Mouse (Mus musculus) activated CD4-positive, CD25-positive, alpha-beta regulatory T cell, adult 4 months (primary cell): Measurements from ENCODE around the gene Zfp865. TPM values are rescaled to one million over a fixed set of nuclear protein-coding genes. Genes with fewer than 3 reads are reported as not detected.
A peak's percentile ranks its signal among the peaks of the same experiment; 100 is the strongest.
"Not testable (repeated sequence)": the region's sequence is repeated elsewhere in the genome, so short reads cannot be mapped to it uniquely, and the experiment has no call there.

Experiments used
- ATAC-seq: one replicate; pipeline ENCODE4 v1.8.0; 2017
- polyA plus RNA-seq, 2 experiments: library from polyadenylated mRNA; unstranded; fragments of 100-300 nt; shearing (Covaris generic); gene quantifications; one replicate each; pipeline ENCODE4 v1.2.1; 2017

Gene Zfp865
- polyA plus RNA-seq, 2 experiments from 2014 or later, result 3.5 to 5.3 TPM

DNA sequence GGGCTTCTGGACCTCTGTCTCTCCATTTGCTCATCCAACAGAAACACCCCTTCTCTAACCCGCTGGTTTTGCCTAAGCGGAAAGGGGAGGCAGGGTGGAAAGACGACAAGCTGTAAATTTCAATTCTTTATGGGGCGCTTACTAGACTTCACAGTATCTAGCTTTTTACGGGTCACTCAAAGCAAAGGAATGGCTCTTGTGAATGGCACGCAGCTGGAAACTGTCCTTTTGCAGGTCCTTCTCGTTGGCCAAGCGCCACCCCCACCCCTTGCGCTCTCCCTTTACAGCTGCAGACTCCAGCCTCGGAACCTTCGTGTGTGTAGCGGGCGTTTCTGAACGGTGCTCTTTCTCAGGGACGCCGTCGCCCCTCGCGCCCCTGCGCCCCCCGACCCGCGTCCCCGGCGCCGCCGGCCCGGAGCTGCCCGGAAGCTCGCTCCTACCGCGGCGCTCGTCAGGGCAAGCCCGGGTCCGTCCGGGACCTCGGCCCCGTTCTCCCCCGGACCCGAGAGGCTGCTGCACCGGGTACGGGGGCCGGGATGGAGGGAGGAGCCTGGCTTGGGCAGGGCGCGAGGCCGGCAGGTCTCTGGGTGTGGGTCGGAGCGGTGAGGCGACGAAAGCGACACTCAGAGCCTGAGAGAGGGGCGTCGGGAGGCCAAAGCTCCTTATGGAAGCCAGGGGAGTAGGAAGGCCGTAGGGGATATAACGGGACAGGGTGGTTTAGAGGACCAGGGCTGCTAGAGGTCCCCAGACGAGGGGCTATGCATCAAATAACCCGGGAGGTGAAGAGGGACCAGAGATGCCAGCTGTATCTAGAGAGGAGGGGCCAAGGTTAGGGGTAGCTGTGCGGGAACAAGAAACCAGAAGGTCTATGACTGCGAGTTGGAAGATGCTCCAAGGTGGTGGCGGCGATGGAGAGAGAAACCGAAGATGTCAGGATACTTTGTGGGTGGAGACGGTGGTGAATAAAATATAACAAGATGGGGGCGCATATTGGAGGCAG, 31.3 kb downstream of the Zfp865 start, which contains the start of gene Zfp580:
Zfp580 (plus strand) TSS at position 346 of the 1,000 bp plus-strand sequence.
- ATAC-seq, result peak; percentile 50

GRCm38 (mm10) chr7:5052438-5052837, 32.3 kb downstream of the Zfp865 start:
- no peak for ATAC-seq

GRCm38 (mm10) chr7:5052931-5053343, 32.8 kb downstream of the Zfp865 start:
- no peak for ATAC-seq

DNA sequence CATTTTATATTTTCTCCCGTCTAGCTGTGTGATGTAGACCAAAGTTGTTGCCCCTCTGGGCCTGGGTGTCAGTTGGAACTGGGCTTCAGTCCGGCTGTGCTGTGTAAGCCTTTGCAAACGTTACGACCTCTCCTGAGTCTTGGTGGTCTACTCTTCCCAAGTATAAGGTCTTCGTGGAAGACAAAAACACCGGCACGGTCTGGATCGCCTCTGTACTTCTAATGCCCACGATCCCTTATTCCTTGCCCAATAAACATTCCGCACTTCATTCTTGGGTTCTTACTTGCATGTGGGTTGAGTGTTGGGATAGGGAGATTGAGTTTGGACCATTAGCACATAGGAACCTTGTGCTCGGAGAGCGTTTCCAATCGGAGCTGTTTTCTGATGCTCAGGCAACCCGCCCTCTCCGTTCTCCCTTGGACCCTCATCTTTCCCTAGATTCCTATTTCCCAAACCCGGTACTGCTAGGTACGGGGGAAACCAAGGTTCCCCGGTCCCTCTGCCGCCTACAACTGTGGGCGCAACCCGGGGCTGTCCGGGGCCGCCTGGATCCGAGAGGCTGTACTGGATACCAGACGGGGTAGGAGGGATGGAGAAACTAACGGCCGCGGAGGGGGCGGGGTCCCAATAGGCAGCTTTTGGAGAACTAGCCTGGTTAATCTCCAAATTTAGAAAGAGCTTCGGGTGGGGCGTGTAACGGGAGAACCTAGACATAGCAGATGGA, 33.4 kb downstream of the Zfp865 start:
- ATAC-seq, result no peak

DNA sequence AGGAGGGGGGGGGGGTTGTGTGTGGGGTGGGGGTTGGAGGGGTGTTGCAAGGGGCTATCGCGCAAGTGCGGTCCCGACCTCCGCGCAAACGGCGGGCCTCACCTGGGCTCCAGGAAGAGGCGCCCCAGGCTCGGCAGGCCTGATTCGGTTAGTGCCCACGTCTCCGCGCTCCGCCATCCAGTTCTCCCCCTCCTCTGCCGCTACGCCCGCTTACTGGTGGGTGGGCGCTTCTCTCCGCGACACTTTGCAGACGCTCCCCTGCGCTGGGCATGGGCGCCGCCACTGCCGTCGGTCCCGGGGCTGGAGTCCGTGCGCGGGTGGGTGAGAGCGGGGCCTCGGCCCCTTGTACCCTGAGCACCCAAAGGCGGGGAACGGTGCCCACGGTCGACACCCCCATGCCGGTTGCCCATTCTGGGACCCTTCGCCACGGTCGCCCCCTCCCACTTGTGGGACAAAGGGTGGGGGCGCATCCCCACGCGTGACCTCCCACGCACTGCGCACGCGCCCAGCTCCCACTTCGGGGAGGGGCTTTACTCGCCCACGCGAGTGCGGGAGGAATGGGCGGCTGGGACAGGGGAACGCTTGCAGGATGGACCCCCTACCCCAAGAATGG, 36.6 kb downstream of the Zfp865 start:
- ATAC-seq, result no peak

- ATAC-seq, result no peak
These were observed 37.2 kb downstream of the Zfp865 start for GRCm38 (mm10) chr7:5057381-5057780.

DNA sequence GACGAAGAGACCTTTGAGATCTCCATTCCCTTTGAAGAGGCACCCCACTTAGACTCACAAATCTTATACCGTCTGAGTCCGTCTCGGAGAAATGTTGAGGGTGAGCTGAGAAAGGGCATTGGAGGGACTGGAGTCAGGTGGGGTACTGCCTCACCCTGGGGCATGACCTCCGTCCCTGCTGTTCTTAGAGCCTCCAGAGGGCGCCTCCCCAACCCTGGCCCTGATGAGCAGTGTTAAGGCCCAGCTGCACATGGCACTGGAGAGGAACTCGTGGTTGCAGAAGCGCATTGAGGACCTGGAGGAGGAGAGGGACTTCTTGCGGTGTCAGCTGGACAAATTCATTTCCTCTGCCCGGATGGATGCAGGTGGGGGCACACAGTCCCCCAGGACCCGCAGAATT, 37.6 kb downstream of the Zfp865 start:
- no peak for ATAC-seq

DNA sequence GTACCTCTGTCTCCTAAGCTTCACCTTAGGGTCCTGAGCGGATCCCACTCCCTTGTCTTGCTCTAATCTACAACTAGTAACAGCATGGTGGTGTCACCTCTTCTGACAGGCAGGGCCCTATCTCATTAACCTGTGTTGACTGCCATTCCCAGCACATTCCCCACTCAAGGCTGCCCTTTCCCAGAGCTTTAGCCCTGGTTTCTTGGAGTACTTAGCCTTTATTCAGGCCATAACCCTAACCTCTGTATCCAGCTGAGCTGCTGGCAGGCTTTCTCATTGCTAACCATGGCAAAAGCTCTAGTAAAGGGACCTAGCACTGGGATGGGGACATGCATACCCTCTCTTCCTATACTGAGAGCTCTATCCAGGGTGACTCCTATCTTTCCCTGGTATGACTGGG, 38.5 kb downstream of the Zfp865 start:
- ATAC-seq, result no peak

GRCm38 (mm10) chr7:5059421-5059820, 39.2 kb downstream of the Zfp865 start:
- no peak for ATAC-seq

- no peak for ATAC-seq
These were observed 40.1 kb downstream of the Zfp865 start for GRCm38 (mm10) chr7:5060239-5060731.

DNA sequence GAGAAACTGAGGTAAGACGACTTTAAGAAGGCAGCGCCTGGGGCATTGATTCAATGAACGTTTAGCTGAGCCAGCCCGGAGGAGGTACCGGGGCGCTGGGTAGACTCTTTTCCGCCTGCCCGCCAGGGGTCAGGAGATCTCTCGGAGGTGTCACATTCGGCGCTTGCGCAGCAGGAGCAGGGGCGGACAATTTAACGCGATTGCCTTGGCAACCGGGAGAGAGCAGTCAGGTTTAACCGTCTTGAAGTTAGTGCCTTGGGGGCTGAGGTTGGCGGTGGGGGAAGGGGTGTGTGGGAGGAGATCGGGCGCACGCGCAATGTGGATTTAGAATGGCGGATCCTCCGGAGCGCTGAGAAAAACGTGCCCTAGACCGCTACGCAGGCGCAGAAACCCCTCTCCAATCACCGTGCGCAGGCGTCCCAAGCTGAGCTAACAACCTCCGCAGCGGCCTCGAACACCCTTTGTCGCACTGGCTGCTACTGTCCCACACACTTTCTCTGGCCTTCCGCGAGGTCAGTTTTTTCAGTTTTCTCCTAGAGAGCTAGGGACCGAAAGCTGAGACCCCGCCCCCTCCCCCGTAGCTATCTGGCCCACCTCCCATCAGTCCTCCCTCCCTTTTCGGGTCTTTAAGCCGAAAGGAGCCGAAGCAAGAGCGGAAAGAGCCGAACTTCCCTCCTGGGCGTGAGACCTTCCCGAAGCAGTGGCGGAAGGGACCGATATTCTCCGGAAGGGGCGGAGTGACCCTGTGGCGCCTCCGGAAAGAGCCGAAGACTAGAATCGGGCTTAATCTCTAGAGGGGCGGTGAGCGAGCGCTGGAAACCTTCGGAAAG, 41.0 kb downstream of the Zfp865 start:
- peak; percentile 75 for ATAC-seq

DNA sequence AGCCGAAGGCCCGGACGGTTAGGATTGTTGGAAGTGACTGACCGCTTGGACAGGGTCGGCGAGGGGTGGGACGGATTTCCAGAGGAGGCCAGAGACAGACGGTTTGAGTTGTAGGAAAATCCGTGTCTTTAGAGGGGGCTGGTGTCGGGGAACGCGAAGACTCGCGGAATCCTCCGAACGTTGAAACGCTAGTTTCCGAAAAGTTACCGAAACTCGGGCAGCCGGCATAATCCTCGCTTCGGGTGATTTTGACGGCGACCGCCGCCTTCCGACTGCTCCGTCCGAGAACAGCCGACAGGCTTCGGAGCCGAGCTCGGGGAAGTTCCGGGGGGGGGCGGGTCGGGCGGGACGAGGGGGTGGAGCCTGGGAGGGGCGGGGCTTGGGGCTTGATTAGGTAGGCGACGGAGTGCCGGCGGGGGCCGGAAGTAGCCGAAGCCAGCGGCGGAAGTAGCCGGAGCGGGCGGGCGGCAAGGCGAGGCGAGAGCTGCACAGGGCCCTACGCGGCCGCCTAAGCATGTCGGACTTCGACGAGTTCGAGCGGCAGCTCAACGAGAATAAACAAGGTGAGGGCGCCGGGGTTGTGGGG, 41.7 kb downstream of the Zfp865 start, which contains the start of gene U2af2:
U2af2 (plus strand) TSS at position 370 of the 586 bp plus-strand sequence.
- ATAC-seq, result peak; percentile 25

- peak; percentile 8 for ATAC-seq
These were observed 42.3 kb downstream of the Zfp865 start for GRCm38 (mm10) chr7:5062360-5063001.

GRCm38 (mm10) chr7:5064886-5065285, 44.7 kb downstream of the Zfp865 start:
- no peak for ATAC-seq

DNA sequence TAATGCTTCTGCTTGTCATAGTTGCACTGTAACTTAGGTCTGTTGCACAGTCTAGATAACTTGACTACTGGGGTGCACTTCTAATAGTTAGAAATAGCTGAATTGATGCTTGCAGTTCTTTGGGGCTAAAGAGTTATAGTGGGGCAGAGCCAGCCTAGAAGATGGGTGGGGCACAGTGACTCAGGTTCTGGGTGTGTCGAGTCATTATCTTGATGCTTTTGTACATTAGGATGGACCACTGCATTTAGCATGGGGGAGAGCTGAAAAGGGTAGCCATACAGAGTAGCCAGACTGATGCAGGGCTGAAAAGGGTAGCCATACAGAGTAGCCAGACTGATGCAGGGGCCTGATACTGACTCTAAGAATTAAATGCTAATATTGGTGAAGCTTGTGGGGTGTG, 53.4 kb downstream of the Zfp865 start:
- no peak for ATAC-seq

DNA sequence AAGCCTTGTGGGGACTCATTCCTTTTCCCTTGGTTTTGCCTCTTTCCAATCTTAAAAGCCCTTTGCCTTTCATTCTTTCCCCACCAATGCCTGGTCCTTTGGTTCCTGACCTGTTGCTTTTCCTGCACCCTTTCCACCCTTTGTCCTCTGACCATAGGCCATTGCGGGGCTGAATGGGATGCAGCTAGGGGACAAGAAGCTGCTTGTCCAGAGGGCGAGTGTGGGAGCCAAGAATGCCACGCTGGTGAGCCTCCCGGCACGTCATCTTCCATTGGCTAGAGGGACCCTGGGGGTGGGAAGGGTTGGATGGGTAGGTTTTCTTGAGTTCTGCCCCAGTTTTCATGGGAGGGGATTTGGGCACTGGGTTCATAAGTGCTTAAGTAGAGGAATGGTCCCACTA, 54.8 kb downstream of the Zfp865 start:
- no peak for ATAC-seq

- ATAC-seq, result no peak
These were observed 56.8 kb downstream of the Zfp865 start for GRCm38 (mm10) chr7:5076931-5077330.

DNA sequence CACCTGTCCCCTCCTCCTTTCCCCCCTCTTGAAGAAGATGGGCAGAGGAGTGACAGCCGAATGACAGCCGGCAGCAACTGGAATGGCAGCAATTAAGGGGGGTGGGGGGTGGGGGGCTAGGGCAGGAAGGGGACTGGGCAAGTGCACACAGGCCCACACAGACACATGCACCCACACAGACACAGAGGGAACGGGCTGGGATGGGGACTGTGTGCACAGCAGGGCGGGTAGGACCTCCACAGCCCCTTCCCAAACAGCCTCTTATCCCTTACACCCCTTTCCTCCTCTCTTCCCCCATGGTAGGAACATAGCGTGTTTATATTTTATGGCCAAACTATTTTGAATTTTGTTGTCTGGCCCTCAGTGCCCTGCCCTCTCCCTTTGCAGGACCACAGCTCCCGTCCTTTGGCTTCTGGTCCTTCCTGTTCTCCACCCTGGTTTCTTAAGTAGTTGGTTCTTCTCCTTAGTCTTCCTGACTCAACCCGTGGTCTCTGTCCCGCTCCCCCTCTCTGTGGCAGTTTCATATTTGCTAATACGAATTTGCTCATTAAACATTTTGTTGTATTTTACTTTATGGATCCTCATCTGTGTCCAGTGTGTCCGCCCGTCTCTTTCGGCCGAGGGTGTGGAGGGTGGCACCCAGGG, 59.3 kb downstream of the Zfp865 start:
- ATAC-seq, result not testable (repeated sequence)

DNA sequence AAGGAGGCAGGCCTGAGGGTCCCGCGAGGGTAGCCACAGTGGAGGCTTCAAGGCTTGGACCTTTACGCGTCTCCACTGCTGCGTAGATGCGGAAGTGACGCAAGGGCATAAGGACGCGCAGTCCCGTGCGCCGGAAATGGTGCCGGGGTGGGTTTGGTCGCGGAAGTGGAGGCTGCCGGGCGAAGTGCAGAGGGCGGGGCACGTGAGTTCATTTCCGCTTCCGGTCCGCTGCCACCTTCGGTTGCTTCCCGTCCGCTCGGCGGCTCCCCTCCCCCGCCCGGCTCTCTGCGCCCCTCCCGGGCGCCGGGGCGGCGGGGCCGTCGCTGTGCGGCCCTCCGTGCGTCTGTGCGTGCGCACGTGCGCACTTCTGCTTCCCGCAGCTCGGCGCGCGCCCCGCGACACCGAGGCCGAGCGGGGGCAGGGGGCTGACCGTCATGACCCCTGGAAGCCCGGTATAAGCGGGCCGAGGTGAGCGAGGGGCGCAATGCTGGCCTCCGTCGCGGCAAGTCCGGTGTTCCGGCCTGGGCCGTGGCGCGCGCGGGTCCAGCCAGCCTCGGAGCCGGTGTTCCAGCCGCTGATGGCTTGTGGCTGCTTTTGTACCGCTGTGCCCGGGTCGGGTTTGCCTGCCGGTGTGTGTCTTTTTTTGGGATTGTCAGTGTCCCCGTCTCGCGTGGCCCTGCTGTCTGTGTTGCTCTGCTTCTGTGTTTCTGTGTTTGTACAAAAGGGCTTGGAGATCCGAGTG, 60.0 kb downstream of the Zfp865 start, which contains the start of gene Epn1:
Epn1 (plus strand) TSS at position 226 of the 742 bp plus-strand sequence.
- peak; percentile 96 for ATAC-seq
